ENCODE assay signal across 8 mouse cellular contexts in the genomic region with DNA sequence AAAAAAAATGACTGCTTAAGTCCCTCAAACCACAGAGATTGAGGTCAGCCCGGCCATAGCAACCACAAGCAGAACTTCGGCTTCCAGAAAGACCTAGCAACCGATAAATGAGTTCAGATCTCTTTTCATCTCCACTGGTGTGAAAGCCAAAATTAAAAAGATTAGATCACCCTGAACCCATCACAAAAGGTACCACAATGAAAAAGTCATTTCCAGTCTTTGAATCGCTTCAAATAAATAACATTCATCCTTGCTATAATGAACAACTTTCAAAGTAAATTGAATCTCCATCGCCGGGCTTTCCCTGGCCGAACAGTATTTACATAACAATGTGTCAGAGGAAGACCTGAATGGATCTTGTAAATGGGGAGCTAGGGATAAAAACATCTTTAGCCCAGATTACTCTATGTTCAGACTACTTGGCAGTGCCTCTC.
DNase-seq lines count a peak whose midpoint lies in the region; ATAC-seq and TF ChIP-seq lines count a peak whose summit lies in the region.
"Had no signal": no experiment of that assay in that cellular context is flagged by ENCODE, and none has a peak within 500 bp of the region (broad histone marks: within the 10 kb centered on the region; RNA-seq: fewer than 3 reads in every experiment).

No protein-coding gene starts in this region.

- H3K9ac ChIP-seq in lung, embryonic 15.5 days, result no peak overlapping the region
- H3K9ac ChIP-seq in forebrain, embryonic 13.5 days, result peak overlapping the region; percentile 84
- peak overlapping the region; percentile 44; the same call in 1 of the 2 replicates for H3K9ac ChIP-seq in limb, embryonic 14.5 days (ENCODE audit: low read depth, low read length, severe bottlenecking)
- H3K9ac ChIP-seq: liver, embryonic 13.5 days had no signal

- H3K4me2 ChIP-seq in lung, embryonic 15.5 days, result peak overlapping the region; percentile 68
- H3K4me2 ChIP-seq in forebrain, embryonic 13.5 days, result peak overlapping the region; percentile 81
- H3K4me2 ChIP-seq in limb, embryonic 14.5 days (replicated peaks; ENCODE audit: low read depth, low read length, severe bottlenecking), result peak overlapping the region; percentile 73

- H3K27me3 ChIP-seq in lung, embryonic 15.5 days, result peaks cover 25% of the 10 kb centered on the region
- no peaks in the 10 kb centered on the region for H3K27me3 ChIP-seq in forebrain, embryonic 13.5 days
- peaks cover 14% of the 10 kb centered on the region; the same call in 1 of the 2 replicates for H3K27me3 ChIP-seq in limb, embryonic 14.5 days (ENCODE audit: control insufficient read depth, insufficient read depth, low read length)

- H3K4me3 ChIP-seq in lung, embryonic 15.5 days, result peak overlapping the region; percentile 29
- H3K4me3 ChIP-seq in forebrain, embryonic 13.5 days, result peak overlapping the region; percentile 58
- peak overlapping the region; percentile 39 for H3K4me3 ChIP-seq in limb, embryonic 14.5 days (replicated peaks; ENCODE audit: low read length)

- no peak overlapping the region for H3K27ac ChIP-seq in lung, embryonic 15.5 days
- H3K27ac ChIP-seq in forebrain, embryonic 13.5 days, result peak overlapping the region; percentile 93
- no peak overlapping the region for H3K27ac ChIP-seq in limb, embryonic 14.5 days (replicated peaks; ENCODE audit: low read depth, low read length)
- H3K27ac ChIP-seq: liver, embryonic 13.5 days had no signal

- TF ChIP-seq POLR2A in limb, embryonic 14.5 days (IDR thresholded peaks at IDR 0.05; ENCODE audit: borderline replicate concordance, extremely low read depth, insufficient read depth, insufficient read length), result no peak

- ATAC-seq in lung, embryonic 15.5 days (ENCODE audit: borderline replicate concordance, extremely low read depth, low FRiP score, low TSS enrichment), result no peak
- peak; percentile 33; the same call in 1 of the 2 replicates for ATAC-seq in forebrain, embryonic 13.5 days
- ATAC-seq in limb, embryonic 14.5 days (ENCODE audit: low FRiP score, low read depth), result no peak
- no peak for ATAC-seq in activated CD4-positive, CD25-positive, alpha-beta regulatory T cell, adult 4 months

- no peaks in the 10 kb centered on the region for H3K9me3 ChIP-seq in lung, embryonic 15.5 days
- H3K9me3 ChIP-seq in forebrain, embryonic 13.5 days (replicated peaks), result no peaks in the 10 kb centered on the region
- H3K9me3 ChIP-seq in limb, embryonic 14.5 days (ENCODE audit: control insufficient read depth, low read length), result no peaks in the 10 kb centered on the region
- H3K9me3 ChIP-seq: liver, embryonic 13.5 days had no signal

- H3K4me1 ChIP-seq in lung, embryonic 15.5 days, result peaks cover 13% of the 10 kb centered on the region
- H3K4me1 ChIP-seq in forebrain, embryonic 13.5 days, result peaks cover 38% of the 10 kb centered on the region; the same call in 1 of the 2 replicates
- H3K4me1 ChIP-seq in limb, embryonic 14.5 days (ENCODE audit: control insufficient read depth, insufficient read depth, low read length), result no peaks in the 10 kb centered on the region
- H3K4me1 ChIP-seq: liver, embryonic 13.5 days had no signal

- 5% methylated on average over 7 of the region's 7 CpGs for WGBS in lung, embryonic 15.5 days
- WGBS in forebrain, embryonic 13.5 days, result 0% methylated on average over 7 of the region's 7 CpGs
- WGBS in limb, embryonic 14.5 days, result 18% methylated on average over 7 of the region's 7 CpGs

- no peaks in the 10 kb centered on the region for H3K36me3 ChIP-seq in lung, embryonic 15.5 days
- no peaks in the 10 kb centered on the region for H3K36me3 ChIP-seq in forebrain, embryonic 13.5 days (ENCODE audit: poor library complexity, severe bottlenecking)
- no peaks in the 10 kb centered on the region for H3K36me3 ChIP-seq in limb, embryonic 14.5 days (ENCODE audit: control insufficient read depth, insufficient read depth, low read length)
- H3K36me3 ChIP-seq: liver, embryonic 13.5 days had no signal

- DNase-seq in lung, postnatal 14 days, result no peak
- no peak for DNase-seq in limb, embryonic 14.5 days (ENCODE audit: low spot score)
- DNase-seq in thymus, adult 18-20 months, result no peak
- no peak for DNase-seq in right cerebral cortex, postnatal 25 days
- DNase-seq: liver, embryonic 13.5 days had no signal
